Mouse (Mus musculus): ENCODE measurements around the gene Pif1. TPM values are rescaled to one million over a fixed set of nuclear protein-coding genes. Genes with fewer than 3 reads are reported as not detected.

The Pif1 gene
- polyA plus RNA-seq, 1 experiment from 2014 or later: 16.7 TPM

GRCm38 (mm10) chr9:65587270-65587572 is 261 bp downstream of the Pif1 start:
- Histone ChIP-seq H3K27me3 (ENCODE audit: insufficient read depth, poor library complexity, severe bottlenecking) (no peaks in the 10 kb centered on the region), H3K4me1 (peaks cover 23% of the 10 kb centered on the region), H3K4me3 (peak overlapping the region; percentile 87), H3K9me3 (no peaks in the 10 kb centered on the region), H3K36me3 (peaks cover 26% of the 10 kb centered on the region), H3K27ac (peak overlapping the region; percentile 86)
- 0% methylated on average over 6 of the region's 6 CpGs for WGBS
- DNase-seq (ENCODE audit: low spot score): no peak

- peak overlapping the region; percentile 87 for H3K4me3 ChIP-seq
- peak; percentile 88 for DNase-seq (ENCODE audit: low spot score)
- H3K27ac ChIP-seq: peak overlapping the region; percentile 86
- no peaks in the 10 kb centered on the region for H3K9me3 ChIP-seq
- under 1% methylated on average over 64 of the region's 64 CpGs for WGBS
- no peaks in the 10 kb centered on the region for H3K27me3 ChIP-seq (ENCODE audit: insufficient read depth, poor library complexity, severe bottlenecking)
- peaks cover 31% of the 10 kb centered on the region for H3K36me3 ChIP-seq
- H3K4me1 ChIP-seq: peaks cover 24% of the 10 kb centered on the region
Measured at GRCm38 (mm10) chr9:65587573-65588358, 806 bp downstream of the Pif1 start.

- WGBS: 95% methylated on average over 3 of the region's 3 CpGs
- no peaks in the 10 kb centered on the region for H3K9me3 ChIP-seq
- peaks cover 27% of the 10 kb centered on the region for H3K4me1 ChIP-seq
- H3K36me3 ChIP-seq: peaks cover 44% of the 10 kb centered on the region
- H3K4me3 ChIP-seq: peak overlapping the region; percentile 87
- 0 out of 2 replicates have a peak overlapping the region, but pooled peaks have one; percentile 23 for H3K27ac ChIP-seq
- no peak for DNase-seq (ENCODE audit: low spot score)
- no peaks in the 10 kb centered on the region for H3K27me3 ChIP-seq (ENCODE audit: insufficient read depth, poor library complexity, severe bottlenecking)
Measured at GRCm38 (mm10) chr9:65589091-65589490, 2.1 kb downstream of the Pif1 start.

- Histone ChIP-seq H3K27ac (no peak overlapping the region), H3K27me3 (ENCODE audit: insufficient read depth, poor library complexity, severe bottlenecking) (no peaks in the 10 kb centered on the region), H3K4me3 (no peak overlapping the region), H3K9me3 (no peaks in the 10 kb centered on the region), H3K4me1 (peaks cover 25% of the 10 kb centered on the region), H3K36me3 (peaks cover 65% of the 10 kb centered on the region)
- no peak for DNase-seq (ENCODE audit: low spot score)
- WGBS: 87% methylated on average over 3 of the region's 3 CpGs
Measured at GRCm38 (mm10) chr9:65592721-65593120, 5.8 kb downstream of the Pif1 start.

- Histone ChIP-seq H3K27ac (no peak overlapping the region), H3K9me3 (no peaks in the 10 kb centered on the region), H3K4me3 (no peak overlapping the region), H3K27me3 (ENCODE audit: insufficient read depth, poor library complexity, severe bottlenecking) (no peaks in the 10 kb centered on the region), H3K4me1 (peaks cover 16% of the 10 kb centered on the region), H3K36me3 (peaks cover 65% of the 10 kb centered on the region)
- WGBS: 86% methylated on average over 9 of the region's 9 CpGs
- no peak for DNase-seq (ENCODE audit: low spot score)
Measured at GRCm38 (mm10) chr9:65593596-65593995, 6.6 kb downstream of the Pif1 start.

GRCm38 (mm10) chr9:65598765-65599249 is 11.8 kb downstream of the Pif1 start:
- no peak for DNase-seq (ENCODE audit: low spot score)
- Histone ChIP-seq H3K4me3 (peak overlapping the region; percentile 35; the same call in 1 of the 2 replicates), H3K9me3 (no peaks in the 10 kb centered on the region), H3K4me1 (no peaks in the 10 kb centered on the region), H3K36me3 (peaks cover 24% of the 10 kb centered on the region), H3K27ac (no peak overlapping the region), H3K27me3 (ENCODE audit: insufficient read depth, poor library complexity, severe bottlenecking) (no peaks in the 10 kb centered on the region)
- WGBS: 51% methylated on average over 7 of the region's 11 CpGs

GRCm38 (mm10) chr9:65600951-65601350 is 14.0 kb downstream of the Pif1 start:
- H3K9me3 ChIP-seq: no peaks in the 10 kb centered on the region
- WGBS: 65% methylated on average over 2 of the region's 2 CpGs
- no peak for DNase-seq (ENCODE audit: low spot score)
- no peak overlapping the region for H3K27ac ChIP-seq
- no peaks in the 10 kb centered on the region for H3K27me3 ChIP-seq (ENCODE audit: insufficient read depth, poor library complexity, severe bottlenecking)
- H3K4me1 ChIP-seq: peaks cover 6% of the 10 kb centered on the region
- H3K36me3 ChIP-seq: peaks cover 4% of the 10 kb centered on the region; the same call in 1 of the 2 replicates
- H3K4me3 ChIP-seq: no peak overlapping the region

GRCm38 (mm10) chr9:65603401-65604102 is 16.6 kb downstream of the Pif1 start:
- H3K36me3 ChIP-seq: no peaks in the 10 kb centered on the region
- DNase-seq (ENCODE audit: low spot score): no peak
- no peaks in the 10 kb centered on the region for H3K9me3 ChIP-seq
- 50% methylated on average over 8 of the region's 8 CpGs for WGBS
- H3K4me1 ChIP-seq: peaks cover 23% of the 10 kb centered on the region
- H3K27ac ChIP-seq: no peak overlapping the region
- H3K27me3 ChIP-seq (ENCODE audit: insufficient read depth, poor library complexity, severe bottlenecking): no peaks in the 10 kb centered on the region
- H3K4me3 ChIP-seq: no peak overlapping the region

GRCm38 (mm10) chr9:65605471-65606136 is 18.6 kb downstream of the Pif1 start:
- H3K36me3 ChIP-seq: no peaks in the 10 kb centered on the region
- peak overlapping the region; percentile 36; the same call in 1 of the 2 replicates for H3K4me3 ChIP-seq
- DNase-seq (ENCODE audit: low spot score): peak; percentile 93
- H3K4me1 ChIP-seq: peaks cover 23% of the 10 kb centered on the region
- no peaks in the 10 kb centered on the region for H3K9me3 ChIP-seq
- WGBS: 5% methylated on average over 9 of the region's 9 CpGs
- no peaks in the 10 kb centered on the region for H3K27me3 ChIP-seq (ENCODE audit: insufficient read depth, poor library complexity, severe bottlenecking)
- peak overlapping the region; percentile 76 for H3K27ac ChIP-seq

- WGBS: 29% methylated on average over 9 of the region's 9 CpGs
- Histone ChIP-seq H3K27ac (peak overlapping the region; percentile 76), H3K9me3 (no peaks in the 10 kb centered on the region)
Measured at GRCm38 (mm10) chr9:65606321-65607109, 19.6 kb downstream of the Pif1 start.

GRCm38 (mm10) chr9:65607120-65607519 is 20.2 kb downstream of the Pif1 start:
- H3K27me3 ChIP-seq (ENCODE audit: insufficient read depth, poor library complexity, severe bottlenecking): no peaks in the 10 kb centered on the region
- H3K4me1 ChIP-seq: peaks cover 23% of the 10 kb centered on the region
- no peaks in the 10 kb centered on the region for H3K9me3 ChIP-seq
- 15% methylated on average over 2 of the region's 2 CpGs for WGBS
- H3K36me3 ChIP-seq: no peaks in the 10 kb centered on the region
- H3K27ac ChIP-seq: peak overlapping the region; percentile 76
- no peak for DNase-seq (ENCODE audit: low spot score)
- no peak overlapping the region for H3K4me3 ChIP-seq

More at GRCm38 (mm10) chr9:65606321-65607109, 19.6 kb downstream of the Pif1 start:
- Histone ChIP-seq H3K4me1 (peaks cover 23% of the 10 kb centered on the region), H3K4me3 (no peak overlapping the region; the same call in 1 of the 2 replicates), H3K36me3 (no peaks in the 10 kb centered on the region), H3K27me3 (ENCODE audit: insufficient read depth, poor library complexity, severe bottlenecking) (no peaks in the 10 kb centered on the region)
- no peak for DNase-seq (ENCODE audit: low spot score)

GRCm38 (mm10) chr9:65611969-65612486 is 25.1 kb downstream of the Pif1 start:
- Histone ChIP-seq H3K4me1 (peaks cover 21% of the 10 kb centered on the region), H3K36me3 (no peaks in the 10 kb centered on the region), H3K27ac (peak overlapping the region; percentile 47; the same call in 1 of the 2 replicates), H3K9me3 (no peaks in the 10 kb centered on the region), H3K27me3 (ENCODE audit: insufficient read depth, poor library complexity, severe bottlenecking) (no peaks in the 10 kb centered on the region), H3K4me3 (no peak overlapping the region)
- no peak for DNase-seq (ENCODE audit: low spot score)
- 78% methylated on average over 5 of the region's 5 CpGs for WGBS
